Mouse (Mus musculus): Measurements from ENCODE around the gene Adcy1. TPM values are rescaled to one million over a fixed set of nuclear protein-coding genes. Genes with fewer than 3 reads are reported as not detected.

Adcy1 gene
- total RNA-seq, 1 experiment = 5.5 TPM

GRCm38 (mm10) chr11:7053710-7054109 is 9.6 kb upstream of the Adcy1 start:
- in situ Hi-C loops (cut with MboI; ENCODE audit: low sequenced_read_pairs in 2 of 2, unreplicated experiment in 2 of 2) = no loop called here
- H3K9me3 ChIP-seq (ENCODE audit: control insufficient read depth, insufficient read depth, low read depth, low read length) = no peaks in the 10 kb centered on the region
- DNase-seq (ENCODE audit: low read depth, low spot score) = no peak
- H3K4me1 ChIP-seq (ENCODE audit: control insufficient read depth in 2 of 2, insufficient read depth in 2 of 2, low read length in 2 of 2, poor library complexity in 1 of 2) = peaks cover 0 to 2% of the 10 kb centered on the region in 2 experiments; a peak in 2 of 4 replicates
- no peak overlapping the region for H3K9ac ChIP-seq (ENCODE audit: insufficient read depth, low read depth, low read length, poor library complexity, severe bottlenecking)
- TF ChIP-seq MAFK (IDR thresholded peaks at IDR 0.05; ENCODE audit: insufficient read depth, low read depth, low read length) (no peak), ZNF384 (IDR thresholded peaks at IDR 0.05; ENCODE audit: low read depth, low read length) (no peak), CHD2 (IDR thresholded peaks at IDR 0.05; ENCODE audit: low read depth, low read length) (no peak), HCFC1 (IDR thresholded peaks at IDR 0.05; ENCODE audit: borderline replicate concordance, insufficient read depth, low read length) (no peak), ZC3H11A (IDR thresholded peaks at IDR 0.05; ENCODE audit: borderline replicate concordance, low read depth, low read length) (no peak)
- no peaks in the 10 kb centered on the region for H3K36me3 ChIP-seq (ENCODE audit: control insufficient read depth, insufficient read depth, low read length, poor library complexity, severe bottlenecking)
- no peak overlapping the region for H3K27ac ChIP-seq (ENCODE audit: insufficient read depth, low read depth, low read length, poor library complexity, severe bottlenecking)
- no peak overlapping the region for H3K4me3 ChIP-seq (ENCODE audit: insufficient read depth in 1 of 2, low read depth in 1 of 2, low read length in 2 of 2, poor library complexity in 1 of 2, severe bottlenecking in 1 of 2)

- Histone ChIP-seq H3K27ac (ENCODE audit: insufficient read depth, low read depth, low read length, poor library complexity, severe bottlenecking) (no peak overlapping the region), H3K4me3 (ENCODE audit: insufficient read depth in 1 of 2, low read depth in 1 of 2, low read length in 2 of 2, poor library complexity in 1 of 2, severe bottlenecking in 1 of 2) (no peak overlapping the region), H3K36me3 (ENCODE audit: control insufficient read depth, insufficient read depth, low read length, poor library complexity, severe bottlenecking) (no peaks in the 10 kb centered on the region), H3K4me1 (ENCODE audit: control insufficient read depth in 2 of 2, insufficient read depth in 2 of 2, low read length in 2 of 2, poor library complexity in 1 of 2) (peaks cover 0 to 2% of the 10 kb centered on the region in 2 experiments; a peak in 2 of 4 replicates), H3K9ac (ENCODE audit: insufficient read depth, low read depth, low read length, poor library complexity, severe bottlenecking) (no peak overlapping the region), H3K9me3 (ENCODE audit: control insufficient read depth, insufficient read depth, low read depth, low read length) (no peaks in the 10 kb centered on the region)
- in situ Hi-C loops (cut with MboI; ENCODE audit: low sequenced_read_pairs in 2 of 2, unreplicated experiment in 2 of 2) = no loop called here
- no peak for TF ChIP-seq HCFC1 (IDR thresholded peaks at IDR 0.05; ENCODE audit: borderline replicate concordance, insufficient read depth, low read length)
- no peak for TF ChIP-seq ZNF384 (IDR thresholded peaks at IDR 0.05; ENCODE audit: low read depth, low read length)
- no peak for TF ChIP-seq MAFK (IDR thresholded peaks at IDR 0.05; ENCODE audit: insufficient read depth, low read depth, low read length)
- no peak for TF ChIP-seq CHD2 (IDR thresholded peaks at IDR 0.05; ENCODE audit: low read depth, low read length)
- TF ChIP-seq ZC3H11A (IDR thresholded peaks at IDR 0.05; ENCODE audit: borderline replicate concordance, low read depth, low read length) = no peak
- DNase-seq (ENCODE audit: low read depth, low spot score) = no peak
Observed at GRCm38 (mm10) chr11:7054662-7055265, 8.5 kb upstream of the Adcy1 start.

GRCm38 (mm10) chr11:7055455-7056017 is 7.8 kb upstream of the Adcy1 start:
- H3K4me3 ChIP-seq (ENCODE audit: insufficient read depth in 1 of 2, low read depth in 1 of 2, low read length in 2 of 2, poor library complexity in 1 of 2, severe bottlenecking in 1 of 2) = no peak overlapping the region
- DNase-seq (ENCODE audit: low read depth, low spot score) = no peak
- no peaks in the 10 kb centered on the region for H3K36me3 ChIP-seq (ENCODE audit: control insufficient read depth, insufficient read depth, low read length, poor library complexity, severe bottlenecking)
- no peak for TF ChIP-seq HCFC1 (IDR thresholded peaks at IDR 0.05; ENCODE audit: borderline replicate concordance, insufficient read depth, low read length)
- no peak for TF ChIP-seq MAFK (IDR thresholded peaks at IDR 0.05; ENCODE audit: insufficient read depth, low read depth, low read length)
- no peak for TF ChIP-seq ZNF384 (IDR thresholded peaks at IDR 0.05; ENCODE audit: low read depth, low read length)
- no peak for TF ChIP-seq ZC3H11A (IDR thresholded peaks at IDR 0.05; ENCODE audit: borderline replicate concordance, low read depth, low read length)
- TF ChIP-seq CHD2 (IDR thresholded peaks at IDR 0.05; ENCODE audit: low read depth, low read length) = no peak
- no peaks in the 10 kb centered on the region for H3K9me3 ChIP-seq (ENCODE audit: control insufficient read depth, insufficient read depth, low read depth, low read length)
- no peak overlapping the region for H3K9ac ChIP-seq (ENCODE audit: insufficient read depth, low read depth, low read length, poor library complexity, severe bottlenecking)
- in situ Hi-C loops (cut with MboI; ENCODE audit: low sequenced_read_pairs in 2 of 2, unreplicated experiment in 2 of 2) = no loop called here
- H3K4me1 ChIP-seq (ENCODE audit: control insufficient read depth in 2 of 2, insufficient read depth in 2 of 2, low read length in 2 of 2, poor library complexity in 1 of 2) = peaks cover 0 to 2% of the 10 kb centered on the region in 2 experiments; a peak in 2 of 4 replicates
- H3K27ac ChIP-seq (ENCODE audit: insufficient read depth, low read depth, low read length, poor library complexity, severe bottlenecking) = no peak overlapping the region

DNA sequence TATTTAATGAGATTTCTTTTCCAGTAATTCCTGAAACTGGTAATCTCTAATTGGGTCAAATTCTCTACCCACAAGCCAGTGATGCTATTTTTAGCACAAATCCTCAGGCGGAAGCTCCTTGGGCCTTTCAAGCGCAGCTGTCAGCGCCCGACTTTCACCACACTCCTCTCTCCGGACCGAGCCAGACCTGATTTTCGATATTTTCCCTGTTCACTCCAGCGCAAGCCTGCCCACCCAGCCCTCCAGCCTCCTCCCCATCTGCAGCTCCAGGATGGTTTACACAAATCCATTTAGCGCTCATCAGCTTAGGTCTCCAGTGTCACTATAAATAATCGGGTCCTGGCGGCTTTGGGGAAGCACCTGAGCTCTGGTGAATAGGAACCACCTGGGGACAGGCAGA is 7.2 kb upstream of the Adcy1 start:
- no peak for TF ChIP-seq ZNF384 (IDR thresholded peaks at IDR 0.05; ENCODE audit: low read depth, low read length)
- no peak for TF ChIP-seq ZC3H11A (IDR thresholded peaks at IDR 0.05; ENCODE audit: borderline replicate concordance, low read depth, low read length)
- TF ChIP-seq HCFC1 (IDR thresholded peaks at IDR 0.05; ENCODE audit: borderline replicate concordance, insufficient read depth, low read length) = no peak
- no peak for TF ChIP-seq MAFK (IDR thresholded peaks at IDR 0.05; ENCODE audit: insufficient read depth, low read depth, low read length)
- no peak for TF ChIP-seq CHD2 (IDR thresholded peaks at IDR 0.05; ENCODE audit: low read depth, low read length)
- no peak overlapping the region for H3K9ac ChIP-seq (ENCODE audit: insufficient read depth, low read depth, low read length, poor library complexity, severe bottlenecking)
- in situ Hi-C loops (cut with MboI; ENCODE audit: low sequenced_read_pairs in 2 of 2, unreplicated experiment in 2 of 2) = no loop called here
- H3K4me3 ChIP-seq (ENCODE audit: insufficient read depth in 1 of 2, low read depth in 1 of 2, low read length in 2 of 2, poor library complexity in 1 of 2, severe bottlenecking in 1 of 2) = no peak overlapping the region
- H3K36me3 ChIP-seq (ENCODE audit: control insufficient read depth, insufficient read depth, low read length, poor library complexity, severe bottlenecking) = no peaks in the 10 kb centered on the region
- no peaks in the 10 kb centered on the region for H3K9me3 ChIP-seq (ENCODE audit: control insufficient read depth, insufficient read depth, low read depth, low read length)
- DNase-seq (ENCODE audit: low read depth, low spot score) = no peak
- H3K27ac ChIP-seq (ENCODE audit: insufficient read depth, low read depth, low read length, poor library complexity, severe bottlenecking) = no peak overlapping the region
- peaks cover 0 to 2% of the 10 kb centered on the region in 2 experiments; a peak in 2 of 4 replicates for H3K4me1 ChIP-seq (ENCODE audit: control insufficient read depth in 2 of 2, insufficient read depth in 2 of 2, low read length in 2 of 2, poor library complexity in 1 of 2)

Measured in ES-E14 (cell line).